Mouse (Mus musculus) liver, embryonic 14.5 days (tissue): ENCODE measurements at regions not wholly inside any gene's neighbourhood (a gene's known extent, or its start where the extent isn't known, plus 50 kb on each side); places are given as distances from the start of the nearest gene placed in this dataset.

Experiments
- CTCF ChIP-seq: IDR thresholded peaks from 2 replicates; pipeline ENCODE4 v1.5.1; 2016; ENCODE audit warnings: antibody characterized with exemption, low read depth, control low read depth
- EP300 ChIP-seq: IDR thresholded peaks from 2 replicates; pipeline ENCODE4 v1.6.1; 2016; ENCODE audit warnings: antibody characterized with exemption, low read depth

DNA sequence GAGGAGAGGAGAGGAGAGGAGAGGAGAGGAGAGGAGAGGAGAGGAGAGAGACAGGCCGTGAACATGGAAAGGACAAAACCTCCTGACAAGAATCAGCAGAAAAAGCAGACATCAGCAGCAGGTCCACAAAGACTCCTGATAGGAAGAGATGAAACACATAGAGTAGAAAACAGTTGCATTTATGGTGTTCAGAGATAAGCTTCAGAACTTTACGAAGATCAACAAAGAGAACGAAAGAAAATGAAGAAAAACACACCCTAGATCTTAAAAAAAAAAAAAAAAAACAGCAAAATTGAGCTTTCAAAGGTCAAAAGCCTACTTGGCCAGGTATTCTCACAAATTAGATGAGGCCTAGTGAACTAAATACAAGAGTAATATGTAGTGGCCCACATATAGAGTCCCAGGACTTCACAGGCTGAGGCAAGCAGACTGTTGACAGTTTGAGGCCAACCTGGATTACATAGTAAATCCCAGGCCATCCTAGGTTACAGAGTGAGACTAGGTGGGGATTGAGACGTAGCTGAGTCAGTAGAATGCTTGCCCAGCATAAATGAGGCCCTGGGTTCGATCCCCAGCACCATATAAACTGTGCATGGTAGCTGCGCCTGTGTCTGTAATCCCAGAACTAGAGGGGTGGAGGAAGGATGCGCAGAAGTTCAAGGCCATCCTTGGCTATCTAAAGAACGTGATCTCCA lies 111.6 kb upstream of the Klf3 start:
- no peak for TF ChIP-seq CTCF
- TF ChIP-seq EP300 = peak; percentile 74
